Mouse (Mus musculus): ENCODE results near the gene Rhbdf1. TPM values are rescaled to one million over a fixed set of nuclear protein-coding genes. Genes with fewer than 3 reads are reported as not detected.
A peak's percentile ranks its signal among the peaks of the same experiment; 100 is the strongest.
"Not testable (repeated sequence)": the region's sequence is repeated elsewhere in the genome, so short reads cannot be mapped to it uniquely, and the experiment has no call there.

Gene Rhbdf1
- total RNA-seq, 2 experiments from 2014 or later: 1.2 TPM; not detected in 1

- ATAC-seq (replicated peaks; ENCODE audit: low FRiP score, poor library complexity, severe bottlenecking): no peak
These were observed 1.3 kb upstream of the Rhbdf1 start for GRCm38 (mm10) chr11:32223297-32223967.

GRCm38 (mm10) chr11:32222570-32223194 is 582 bp upstream of the Rhbdf1 start:
- no peak for ATAC-seq (replicated peaks; ENCODE audit: low FRiP score, poor library complexity, severe bottlenecking)

GRCm38 (mm10) chr11:32221225-32221950 is 712 bp downstream of the Rhbdf1 start:
- no peak for ATAC-seq (replicated peaks; ENCODE audit: low FRiP score, poor library complexity, severe bottlenecking)

- ATAC-seq (replicated peaks; ENCODE audit: low FRiP score, poor library complexity, severe bottlenecking): no peak
These were observed 1.4 kb downstream of the Rhbdf1 start for GRCm38 (mm10) chr11:32220607-32221224.

- ATAC-seq (replicated peaks; ENCODE audit: low FRiP score, poor library complexity, severe bottlenecking): no peak
These were observed 2.8 kb downstream of the Rhbdf1 start for GRCm38 (mm10) chr11:32219287-32219686.

GRCm38 (mm10) chr11:32218501-32219050 is 3.5 kb downstream of the Rhbdf1 start:
- no peak for ATAC-seq (replicated peaks; ENCODE audit: low FRiP score, poor library complexity, severe bottlenecking)

GRCm38 (mm10) chr11:32216851-32217250 is 5.2 kb downstream of the Rhbdf1 start:
- ATAC-seq (replicated peaks; ENCODE audit: low FRiP score, poor library complexity, severe bottlenecking): peak; percentile 71

- no peak for ATAC-seq (replicated peaks; ENCODE audit: low FRiP score, poor library complexity, severe bottlenecking)
These were observed 6.5 kb downstream of the Rhbdf1 start for GRCm38 (mm10) chr11:32215372-32216162.

GRCm38 (mm10) chr11:32210623-32211022 is 11.5 kb downstream of the Rhbdf1 start:
- ATAC-seq (replicated peaks; ENCODE audit: low FRiP score, poor library complexity, severe bottlenecking): no peak

GRCm38 (mm10) chr11:32205058-32205873 is 16.8 kb downstream of the Rhbdf1 start, which contains the start of gene Snrnp25:
Gene Snrnp25 (plus strand): TSS chr11:32205415.
- peak; percentile 97 for ATAC-seq (replicated peaks; ENCODE audit: low FRiP score, poor library complexity, severe bottlenecking)

GRCm38 (mm10) chr11:32201922-32202685 is 20.0 kb downstream of the Rhbdf1 start:
- ATAC-seq (replicated peaks; ENCODE audit: low FRiP score, poor library complexity, severe bottlenecking): no peak

- not testable (repeated sequence) for ATAC-seq (replicated peaks; ENCODE audit: low FRiP score, poor library complexity, severe bottlenecking)
These were observed 21.1 kb downstream of the Rhbdf1 start for GRCm38 (mm10) chr11:32200992-32201391.

- no peak for ATAC-seq (replicated peaks; ENCODE audit: low FRiP score, poor library complexity, severe bottlenecking)
These were observed 22.0 kb downstream of the Rhbdf1 start, which contains the start of gene Il9r for GRCm38 (mm10) chr11:32200075-32200601. Gene Il9r (minus strand): TSS chr11:32200279.

GRCm38 (mm10) chr11:32199230-32199629 is 22.9 kb downstream of the Rhbdf1 start:
- ATAC-seq (replicated peaks; ENCODE audit: low FRiP score, poor library complexity, severe bottlenecking): no peak

- no peak for ATAC-seq (replicated peaks; ENCODE audit: low FRiP score, poor library complexity, severe bottlenecking)
These were observed 23.7 kb downstream of the Rhbdf1 start for GRCm38 (mm10) chr11:32198256-32198955.

- ATAC-seq (replicated peaks; ENCODE audit: low FRiP score, poor library complexity, severe bottlenecking): no peak
These were observed 24.3 kb downstream of the Rhbdf1 start for GRCm38 (mm10) chr11:32197766-32198165.

GRCm38 (mm10) chr11:32196727-32197126 is 25.4 kb downstream of the Rhbdf1 start:
- no peak for ATAC-seq (replicated peaks; ENCODE audit: low FRiP score, poor library complexity, severe bottlenecking)

Measured in erythroblast, adult 5-6 weeks (primary cell).